Mouse (Mus musculus) MEL (cell line): Measurements from ENCODE around the gene Tmem169. TPM values are rescaled to one million over a fixed set of nuclear protein-coding genes. Genes with fewer than 3 reads are reported as not detected.

Experiments
- DNase-seq: peaks from one replicate; pipeline ENCODE4 v3.0.0; 2011; ENCODE audit warnings: low read depth, low spot score
- H3K27ac ChIP-seq: 2 replicates; pipeline ENCODE4 v1.5.1; 2012; ENCODE audit warnings: low read depth, mild to moderate bottlenecking, control low read depth, low read length, moderate library complexity; ENCODE audit not compliant: control insufficient read depth
- H3K27me3 ChIP-seq, 2 experiments: fragments of 150-350 bp in 1 of 2; sonication (generic) in 1 of 2; 2 replicates each; pipeline ENCODE4 v1.6.1; 2012; ENCODE audit warnings: low read length in 2 of 2, mild to moderate bottlenecking in 2 of 2, improper control_type of control experiment in 1 of 2, moderate library complexity in 1 of 2; ENCODE audit not compliant: insufficient read depth in 2 of 2, control insufficient read depth in 1 of 2
- H3K36me3 ChIP-seq, 2 experiments: 2 replicates each; pipeline ENCODE4 v1.6.1; 2012 to 2014; ENCODE audit warnings: low read length in 2 of 2, improper control_type of control experiment in 1 of 2, inconsistent platforms in 1 of 2, mild to moderate bottlenecking in 1 of 2; ENCODE audit not compliant: insufficient read depth in 2 of 2, control insufficient read depth in 1 of 2
- H3K4me1 ChIP-seq, 2 experiments: fragments of 150-350 bp in 1 of 2; sonication (generic) in 1 of 2; 2 replicates each; pipeline ENCODE4 v1.6.1; 2012; ENCODE audit warnings: low read length in 2 of 2, improper control_type of control experiment in 1 of 2, mild to moderate bottlenecking in 1 of 2; ENCODE audit not compliant: insufficient read depth in 2 of 2, control insufficient read depth in 1 of 2
- H3K4me3 ChIP-seq, 2 experiments: fragments of 150-350 bp in 1 of 2; sonication (generic) in 1 of 2; 2 replicates each; pipeline ENCODE4 v1.5.1; 2012; ENCODE audit warnings: low read depth in 2 of 2, low read length in 2 of 2, mild to moderate bottlenecking in 2 of 2, moderate library complexity in 2 of 2, control low read depth in 1 of 2, improper control_type of control experiment in 1 of 2; ENCODE audit not compliant: control insufficient read depth in 1 of 2, insufficient read depth in 1 of 2
- H3K79me2 ChIP-seq: 2 replicates; pipeline ENCODE4 v1.6.1; 2012; ENCODE audit warnings: mild to moderate bottlenecking, low read length, moderate library complexity; ENCODE audit not compliant: control insufficient read depth, poor library complexity, insufficient read depth
- H3K9ac ChIP-seq: 2 replicates; pipeline ENCODE4 v1.6.1; 2012; ENCODE audit warnings: low read depth, mild to moderate bottlenecking, control low read depth, low read length, moderate library complexity; ENCODE audit not compliant: control insufficient read depth, poor library complexity, severe bottlenecking
- H3K9me3 ChIP-seq: fragments of 150-350 bp; sonication (generic); replicated peaks from 2 replicates; pipeline ENCODE4 v1.6.1; 2012; ENCODE audit warnings: mild to moderate bottlenecking, low read length, improper control_type of control experiment, moderate library complexity; ENCODE audit not compliant: insufficient read depth
- BHLHE40 ChIP-seq: IDR thresholded peaks from 2 replicates; pipeline ENCODE4 v1.6.1; 2012; ENCODE audit warnings: low read depth, mild to moderate bottlenecking, inconsistent platforms, low read length, improper control_type of control experiment, borderline replicate concordance
- CHD2 ChIP-seq: IDR thresholded peaks from 2 replicates; pipeline ENCODE4 v1.6.1; 2011; ENCODE audit warnings: low read length, improper control_type of control experiment
- E2F4 ChIP-seq: IDR thresholded peaks from 2 replicates; pipeline ENCODE4 v1.6.1; 2011; ENCODE audit warnings: low read depth, low read length, improper control_type of control experiment, borderline replicate concordance
- ELF1 ChIP-seq: IDR thresholded peaks from 2 replicates; pipeline ENCODE4 v1.6.1; 2014; ENCODE audit warnings: low read depth, mild to moderate bottlenecking, inconsistent platforms, low read length, improper control_type of control experiment, moderate library complexity
- EP300 ChIP-seq, 2 experiments: IDR thresholded peaks; 2 replicates each; pipeline ENCODE4 v1.6.1; 2011; ENCODE audit warnings: improper control_type of control experiment in 2 of 2, low read length in 2 of 2, low read depth in 1 of 2, mild to moderate bottlenecking in 1 of 2
- ETS1 ChIP-seq: IDR thresholded peaks from 2 replicates; pipeline ENCODE4 v1.6.1; 2012; ENCODE audit warnings: low read depth, mild to moderate bottlenecking, inconsistent platforms, low read length, improper control_type of control experiment, moderate library complexity
- HCFC1 ChIP-seq: IDR thresholded peaks from 2 replicates; pipeline ENCODE4 v1.6.1; 2012; ENCODE audit warnings: low read depth, mild to moderate bottlenecking, inconsistent platforms, low read length, improper control_type of control experiment, moderate library complexity
- JUND ChIP-seq: IDR thresholded peaks from 2 replicates; pipeline ENCODE4 v1.6.1; 2011; ENCODE audit warnings: low read depth, mild to moderate bottlenecking, improper control_type of control experiment, low read length
- KAT2A ChIP-seq: conservative IDR thresholded peaks from 2 replicates; pipeline ENCODE4 v1.6.1; 2012; ENCODE audit warnings: low read depth, low read length, improper control_type of control experiment, inconsistent platforms
- MAX ChIP-seq: IDR thresholded peaks from 2 replicates; pipeline ENCODE4 v1.6.1; 2011; ENCODE audit warnings: low read length, improper control_type of control experiment
- MAZ ChIP-seq: IDR thresholded peaks from 2 replicates; pipeline ENCODE4 v1.6.1; 2012; ENCODE audit warnings: low read depth, mild to moderate bottlenecking, inconsistent platforms, low read length, improper control_type of control experiment
- MXI1 ChIP-seq: IDR thresholded peaks from 2 replicates; pipeline ENCODE4 v1.6.1; 2011; ENCODE audit warnings: mild to moderate bottlenecking, low read depth, low read length, improper control_type of control experiment
- MYB ChIP-seq: IDR thresholded peaks from 2 replicates; pipeline ENCODE4 v1.6.1; 2011; ENCODE audit warnings: mild to moderate bottlenecking, low read depth, low read length, improper control_type of control experiment
- NELFE ChIP-seq: IDR thresholded peaks from 2 replicates; pipeline ENCODE4 v1.6.1; 2011; ENCODE audit warnings: low read depth, low read length, improper control_type of control experiment
- NRF1 ChIP-seq: IDR thresholded peaks from 2 replicates; pipeline ENCODE4 v1.6.1; 2014; ENCODE audit warnings: low read depth, mild to moderate bottlenecking, inconsistent platforms, low read length, improper control_type of control experiment, moderate library complexity; ENCODE audit not compliant: poor library complexity, insufficient read depth, severe bottlenecking
- POLR2A ChIP-seq, 2 experiments: IDR thresholded peaks; 2 replicates each; pipeline ENCODE4 v1.6.1; 2011 to 2012; ENCODE audit warnings: low read length in 2 of 2, mild to moderate bottlenecking in 2 of 2, control low read depth in 1 of 2, improper control_type of control experiment in 1 of 2, low read depth in 1 of 2, moderate library complexity in 1 of 2; ENCODE audit not compliant: control insufficient read depth in 1 of 2, insufficient read depth in 1 of 2, poor library complexity in 1 of 2
- POLR2AphosphoS2 ChIP-seq: IDR thresholded peaks from 2 replicates; pipeline ENCODE4 v1.6.1; 2011; ENCODE audit warnings: low read length, improper control_type of control experiment
- POLR2AphosphoS5 ChIP-seq: IDR thresholded peaks from 2 replicates; pipeline ENCODE4 v1.6.1; 2012; ENCODE audit warnings: low read depth, borderline replicate concordance, mild to moderate bottlenecking, inconsistent platforms, low read length, moderate library complexity, mixed read lengths
- RCOR1 ChIP-seq: IDR thresholded peaks from 2 replicates; pipeline ENCODE4 v1.6.1; 2012; ENCODE audit warnings: low read depth, mild to moderate bottlenecking, inconsistent platforms, low read length, improper control_type of control experiment
- SIN3A ChIP-seq: IDR thresholded peaks from 2 replicates; pipeline ENCODE4 v1.6.1; 2012; ENCODE audit warnings: low read length, improper control_type of control experiment, inconsistent platforms
- SMC3 ChIP-seq: IDR thresholded peaks from 2 replicates; pipeline ENCODE4 v1.6.1; 2011; ENCODE audit warnings: low read depth, low read length, improper control_type of control experiment
- TAL1 ChIP-seq: IDR thresholded peaks from 2 replicates; pipeline ENCODE4 v1.6.1; 2012; ENCODE audit warnings: mild to moderate bottlenecking, inconsistent platforms, low read length, moderate library complexity, mixed read lengths
- TCF12 ChIP-seq: IDR thresholded peaks from 2 replicates; pipeline ENCODE4 v1.6.1; 2014; ENCODE audit warnings: low read depth, mild to moderate bottlenecking, inconsistent platforms, low read length, improper control_type of control experiment, moderate library complexity
- UBTF ChIP-seq: IDR thresholded peaks from 2 replicates; pipeline ENCODE4 v1.6.1; 2012; ENCODE audit warnings: low read depth, mild to moderate bottlenecking, inconsistent platforms, low read length, improper control_type of control experiment, moderate library complexity, borderline replicate concordance; ENCODE audit not compliant: insufficient read depth
- USF1 ChIP-seq: IDR thresholded peaks from 2 replicates; pipeline ENCODE4 v1.6.1; 2014; ENCODE audit warnings: low read depth, mild to moderate bottlenecking, inconsistent platforms, low read length, improper control_type of control experiment, moderate library complexity
- USF2 ChIP-seq, 2 experiments: IDR thresholded peaks; 2 replicates each; pipeline ENCODE4 v1.6.1; 2011 to 2012; ENCODE audit warnings: improper control_type of control experiment in 2 of 2, low read length in 2 of 2, borderline replicate concordance in 1 of 2, inconsistent platforms in 1 of 2, low read depth in 1 of 2, mild to moderate bottlenecking in 1 of 2; ENCODE audit not compliant: insufficient read depth in 1 of 2
- ZKSCAN1 ChIP-seq: IDR thresholded peaks from 2 replicates; pipeline ENCODE4 v1.6.1; 2012; ENCODE audit warnings: low read depth, mild to moderate bottlenecking, inconsistent platforms, low read length, improper control_type of control experiment, moderate library complexity
- ZMIZ1 ChIP-seq: IDR thresholded peaks from 2 replicates; pipeline ENCODE4 v1.6.1; 2012; ENCODE audit warnings: low read depth, mild to moderate bottlenecking, inconsistent platforms, low read length, improper control_type of control experiment, moderate library complexity
- ZNF384 ChIP-seq: IDR thresholded peaks from 2 replicates; pipeline ENCODE4 v1.6.1; 2012; ENCODE audit warnings: low read depth, mild to moderate bottlenecking, inconsistent platforms, low read length, improper control_type of control experiment
- polyA plus RNA-seq, 2 experiments: library from polyadenylated mRNA; stranded (reverse) in 1 of 2; unstranded in 1 of 2; fragments of >175 nt in 1 of 2; fragments of >200 nt in 1 of 2; gene quantifications; 2 replicates each; pipeline versions ENCODE4 v1.2.1 to v1.2.4; 2012; ENCODE audit warnings: low replicate concordance in 2 of 2, low read depth in 1 of 2; ENCODE audit not compliant: insufficient read length in 2 of 2, insufficient read depth in 1 of 2, missing spikeins in 1 of 2
- total RNA-seq: library from RNA; depleted of rRNA; stranded (reverse); fragments of 300-350 nt; gene quantifications from 2 replicates; pipeline ENCODE4 v1.2.3, GENCODE M21; 2012

Gene Tmem169
- total and polyA plus RNA-seq, 3 experiments = 0.06 TPM; not detected in 2

DNA sequence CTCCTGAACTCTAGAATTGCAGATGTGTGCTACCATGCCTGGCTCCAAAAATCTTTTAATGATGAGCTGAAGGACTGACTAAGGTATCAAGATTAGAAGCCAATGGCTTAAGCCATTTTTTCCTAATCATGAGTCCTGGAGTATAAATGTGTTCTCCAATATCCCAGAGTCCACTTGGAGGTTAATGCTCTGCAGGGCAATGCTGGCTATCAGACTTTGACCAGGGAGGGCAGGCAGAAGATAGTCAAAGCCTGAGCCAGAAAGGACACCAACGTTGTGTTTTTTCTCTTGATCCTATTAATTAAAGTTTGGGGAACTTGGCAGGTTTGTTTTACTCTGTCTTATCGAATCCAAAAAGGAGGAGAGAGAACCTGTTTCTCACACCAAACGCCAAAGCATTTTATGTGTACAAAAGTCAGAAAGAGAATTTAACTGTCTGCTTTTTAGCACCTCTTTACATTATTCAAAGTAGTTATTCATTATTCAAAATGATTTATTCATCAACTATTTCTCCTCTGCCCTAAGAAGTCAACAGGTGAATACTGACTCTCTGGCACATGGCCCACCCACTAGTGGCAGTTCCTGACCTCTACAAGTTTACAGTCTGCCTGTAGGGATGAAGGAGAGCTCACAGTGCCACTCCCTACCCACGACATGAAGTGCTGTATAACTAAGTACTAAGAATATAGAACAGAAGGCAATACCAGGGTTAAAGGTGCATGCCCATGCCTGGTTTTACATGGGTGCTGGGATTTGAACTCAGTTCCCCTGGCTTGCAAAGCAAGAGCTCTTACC is 9.9 kb downstream of the Tmem169 start:
- H3K79me2 ChIP-seq = no peaks in the 10 kb centered on the region
- H3K27ac ChIP-seq = no peak overlapping the region
- no peak overlapping the region for H3K9ac ChIP-seq
- no peak for DNase-seq
- H3K9me3 ChIP-seq = no peaks in the 10 kb centered on the region
- no peaks in the 10 kb centered on the region for H3K36me3 ChIP-seq
- H3K4me3 ChIP-seq = no peak overlapping the region
- TF ChIP-seq MAX (no peak), SMC3 (no peak), MAZ (no peak), MXI1 (no peak), EP300 (IDR thresholded peaks at IDR 0.05; ENCODE audit: low read depth in 1 of 2, low read length in 2 of 2) (no peak), SIN3A (no peak), HCFC1 (no peak), TCF12 (no peak), BHLHE40 (no peak), POLR2AphosphoS5 (no peak), ELF1 (no peak), E2F4 (no peak), POLR2A (IDR thresholded peaks at IDR 0.05; ENCODE audit: control insufficient read depth in 1 of 2, insufficient read depth in 1 of 2, low read depth in 1 of 2, low read length in 2 of 2, poor library complexity in 1 of 2) (no peak), ETS1 (no peak), NELFE (no peak), MYB (no peak), USF1 (no peak), TAL1 (no peak), POLR2AphosphoS2 (no peak)
- H3K27me3 ChIP-seq = peaks cover 2 to 3% of the 10 kb centered on the region in 2 experiments; a peak in 3 of 4 replicates
- no peaks in the 10 kb centered on the region for H3K4me1 ChIP-seq

DNA sequence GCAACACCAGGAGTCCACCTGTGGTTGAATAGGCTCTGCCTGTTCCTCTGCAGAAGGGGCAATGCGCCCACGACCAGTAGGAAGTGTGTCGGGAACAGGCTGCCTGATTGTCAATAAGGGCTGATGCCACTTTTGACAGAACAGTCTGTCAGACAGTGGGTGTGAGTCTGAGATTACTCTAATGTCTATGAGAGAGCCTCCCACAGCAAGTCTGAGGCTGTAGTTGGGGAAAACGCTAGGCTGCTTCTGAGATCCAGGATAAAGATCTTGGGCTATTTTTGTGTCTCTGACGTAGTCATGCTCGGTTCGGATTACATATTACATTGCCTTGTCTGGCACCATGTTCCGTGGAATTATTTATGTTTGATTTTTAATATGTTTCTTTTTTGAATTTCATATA is 11.6 kb downstream of the Tmem169 start:
- no peak overlapping the region for H3K27ac ChIP-seq
- no peak for DNase-seq
- H3K79me2 ChIP-seq = no peaks in the 10 kb centered on the region
- TF ChIP-seq HCFC1 (no peak), NRF1 (no peak), USF1 (no peak), JUND (no peak), NELFE (no peak), RCOR1 (no peak), CHD2 (no peak), UBTF (no peak), EP300 (IDR thresholded peaks at IDR 0.05; ENCODE audit: low read depth in 1 of 2, low read length in 2 of 2) (no peak), ZMIZ1 (no peak), KAT2A (no peak), USF2 (IDR thresholded peaks at IDR 0.05; ENCODE audit: borderline replicate concordance in 1 of 2, insufficient read depth in 1 of 2, low read depth in 1 of 2, low read length in 2 of 2) (no peak), ETS1 (no peak), MXI1 (no peak), ZNF384 (no peak), ZKSCAN1 (no peak), ELF1 (no peak), MAX (no peak)
- TF ChIP-seq, all 39 proteins: peak for 0
- peaks cover 2 to 3% of the 10 kb centered on the region in 2 experiments; a peak in 2 of 4 replicates for H3K27me3 ChIP-seq
- H3K9ac ChIP-seq = no peak overlapping the region
- no peaks in the 10 kb centered on the region for H3K36me3 ChIP-seq
- H3K4me3 ChIP-seq = no peak overlapping the region
- no peaks in the 10 kb centered on the region for H3K9me3 ChIP-seq
- no peaks in the 10 kb centered on the region for H3K4me1 ChIP-seq
